Mouse (Mus musculus): ENCODE measurements around the gene Bcl2l13. TPM values are rescaled to one million over a fixed set of nuclear protein-coding genes. Genes with fewer than 3 reads are reported as not detected.
A peak's percentile ranks its signal among the peaks of the same experiment; 100 is the strongest.

The Bcl2l13 gene
- polyA plus RNA-seq, 1 experiment from 2014 or later = 45.6 TPM

DNA sequence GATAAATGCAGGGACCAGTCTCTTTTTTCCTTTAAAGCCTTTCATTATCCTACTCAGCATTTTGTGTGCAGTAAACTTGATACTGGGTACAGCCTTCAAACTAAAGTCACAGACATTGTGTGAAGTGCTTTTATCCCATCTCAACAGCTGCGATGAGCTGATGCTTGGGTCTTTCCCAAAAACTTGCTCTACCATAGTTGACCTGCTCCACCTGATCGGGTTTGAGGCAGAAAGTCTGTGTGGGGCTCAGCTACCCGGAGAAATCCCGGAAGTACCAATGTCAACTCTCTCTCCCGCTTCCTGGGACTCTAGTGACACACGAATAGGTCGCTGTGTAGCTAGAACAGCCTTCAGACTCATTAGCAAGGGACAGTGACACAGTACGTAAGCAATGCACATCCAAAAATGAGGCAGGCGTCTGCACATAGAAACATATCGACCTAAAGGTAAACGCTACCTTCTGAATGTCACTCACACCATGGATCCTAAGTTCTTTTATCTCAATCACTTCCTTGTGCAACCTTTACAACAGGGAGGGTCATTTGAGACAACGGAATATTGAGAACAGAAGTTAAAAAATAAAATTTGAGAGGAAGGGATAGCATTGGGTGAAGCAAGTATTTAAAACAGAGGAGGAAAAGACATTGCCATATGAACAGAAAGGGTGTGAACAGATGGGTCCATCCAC is 102.9 kb downstream of the Bcl2l13 start:
- DNase-seq (ENCODE audit: low spot score, missing footprints) = peak; percentile 39
- Histone ChIP-seq H3K4me2 (no peak overlapping the region), H3K9ac (ENCODE audit: low read length) (no peak overlapping the region), H3K4me1 (ENCODE audit: control insufficient read depth, insufficient read depth, low read length) (no peaks in the 10 kb centered on the region; the same call in 1 of the 2 replicates), H3K27me3 (ENCODE audit: control insufficient read depth, insufficient read depth, low read length) (no peaks in the 10 kb centered on the region), H3K4me3 (ENCODE audit: low read depth, low read length) (no peak overlapping the region), H3K36me3 (ENCODE audit: control insufficient read depth, insufficient read depth, low read length) (no peaks in the 10 kb centered on the region), H3K27ac (ENCODE audit: low read depth, low read length) (no peak overlapping the region), H3K9me3 (ENCODE audit: control insufficient read depth, low read length) (no peaks in the 10 kb centered on the region)
- 93% methylated on average over 12 of the region's 12 CpGs for WGBS
- ATAC-seq (ENCODE audit: low FRiP score) = no peak

DNA sequence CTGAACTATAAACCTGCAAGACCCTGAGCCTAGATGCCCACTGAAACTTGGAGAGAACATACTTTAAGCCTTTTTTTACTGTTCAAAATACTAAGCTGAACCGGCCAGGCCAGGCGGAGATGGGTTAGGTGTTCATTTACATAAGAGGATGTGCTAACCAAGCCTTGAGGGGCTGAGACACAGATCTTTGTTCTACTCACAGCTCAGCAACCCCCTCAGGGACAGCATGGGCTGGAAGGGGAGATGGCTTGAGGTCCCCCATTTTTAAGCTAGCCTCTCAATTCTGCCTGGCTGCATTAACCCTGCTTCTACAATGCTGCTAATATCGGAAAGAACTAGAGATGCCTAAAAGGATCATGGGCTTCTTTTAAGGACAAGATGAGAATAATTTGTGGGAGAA is 103.8 kb downstream of the Bcl2l13 start:
- DNase-seq (ENCODE audit: low spot score, missing footprints) = peak; percentile 28
- no peak overlapping the region for H3K27ac ChIP-seq (ENCODE audit: low read depth, low read length)
- 79% methylated on average over 3 of the region's 3 CpGs for WGBS
- no peaks in the 10 kb centered on the region for H3K9me3 ChIP-seq (ENCODE audit: control insufficient read depth, low read length)
- no peaks in the 10 kb centered on the region for H3K27me3 ChIP-seq (ENCODE audit: control insufficient read depth, insufficient read depth, low read length)
- H3K4me3 ChIP-seq (ENCODE audit: low read depth, low read length) = no peak overlapping the region
- H3K36me3 ChIP-seq (ENCODE audit: control insufficient read depth, insufficient read depth, low read length) = no peaks in the 10 kb centered on the region
- no peak overlapping the region for H3K4me2 ChIP-seq
- no peak for ATAC-seq (ENCODE audit: low FRiP score)
- H3K9ac ChIP-seq (ENCODE audit: low read length) = no peak overlapping the region
- H3K4me1 ChIP-seq (ENCODE audit: control insufficient read depth, insufficient read depth, low read length) = no peaks in the 10 kb centered on the region; the same call in 1 of the 2 replicates

DNA sequence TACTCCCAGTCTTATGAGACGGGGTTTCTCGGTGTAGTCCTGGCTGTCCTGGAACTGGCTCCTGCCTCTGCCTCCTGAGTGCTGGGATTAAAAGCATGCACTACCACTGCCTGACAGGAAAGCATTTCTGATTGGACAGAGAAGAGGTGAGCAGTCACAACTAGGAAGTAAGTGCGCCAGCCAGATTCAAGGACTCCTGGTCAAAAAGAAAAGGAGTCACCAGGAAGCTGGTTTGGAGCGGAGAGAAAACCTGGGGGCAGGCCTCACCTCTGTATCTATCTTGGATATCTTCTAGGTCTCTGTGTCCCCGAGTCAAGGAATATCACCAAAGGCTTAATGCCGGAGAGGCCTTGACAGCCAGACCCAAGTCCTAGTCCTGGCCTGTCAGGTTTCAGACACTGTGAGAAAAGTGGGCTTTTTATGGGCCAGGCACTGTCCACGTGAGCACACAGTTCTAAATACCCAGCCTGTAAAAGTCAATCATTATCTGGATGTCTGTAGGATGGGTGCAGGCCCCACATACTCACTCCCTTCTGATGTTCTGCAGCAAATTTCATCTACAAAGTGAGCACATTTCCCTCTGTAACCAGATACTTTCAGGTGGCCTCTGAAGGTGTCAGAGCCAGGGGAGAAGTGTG is 104.6 kb downstream of the Bcl2l13 start:
- Histone ChIP-seq H3K4me3 (ENCODE audit: low read depth, low read length) (no peak overlapping the region), H3K36me3 (ENCODE audit: control insufficient read depth, insufficient read depth, low read length) (no peaks in the 10 kb centered on the region), H3K27ac (ENCODE audit: low read depth, low read length) (no peak overlapping the region), H3K4me2 (no peak overlapping the region), H3K4me1 (ENCODE audit: control insufficient read depth, insufficient read depth, low read length) (no peaks in the 10 kb centered on the region; the same call in 1 of the 2 replicates), H3K9me3 (ENCODE audit: control insufficient read depth, low read length) (no peaks in the 10 kb centered on the region), H3K27me3 (ENCODE audit: control insufficient read depth, insufficient read depth, low read length) (no peaks in the 10 kb centered on the region), H3K9ac (ENCODE audit: low read length) (no peak overlapping the region)
- DNase-seq (ENCODE audit: low spot score, missing footprints) (peak; percentile 66), ATAC-seq (ENCODE audit: low FRiP score) (no peak)
- 90% methylated on average over 7 of the region's 7 CpGs for WGBS

DNA sequence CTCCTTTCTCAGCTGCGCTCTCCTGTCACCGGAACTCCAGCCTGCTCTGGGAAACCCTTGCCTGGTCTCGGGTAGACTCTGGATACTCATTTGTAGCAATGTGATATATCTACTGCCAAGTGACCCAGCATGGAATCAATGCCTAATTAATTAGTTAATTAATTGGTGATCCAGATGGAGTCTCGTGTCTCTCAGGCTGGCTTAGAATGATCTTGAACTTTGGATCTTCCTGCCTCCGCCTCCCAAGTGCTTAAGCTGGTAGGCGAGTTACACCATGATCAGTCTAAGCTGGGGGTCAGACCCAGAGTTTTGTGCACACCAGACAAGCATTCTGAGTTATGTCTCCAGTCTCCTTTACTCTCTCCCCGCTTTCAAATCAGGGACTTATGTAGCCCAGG is 105.1 kb downstream of the Bcl2l13 start:
- peak; percentile 31 for DNase-seq (ENCODE audit: low spot score, missing footprints)
- no peak overlapping the region for H3K9ac ChIP-seq (ENCODE audit: low read length)
- 89% methylated on average over 7 of the region's 7 CpGs for WGBS
- H3K27ac ChIP-seq (ENCODE audit: low read depth, low read length) = no peak overlapping the region
- H3K4me3 ChIP-seq (ENCODE audit: low read depth, low read length) = no peak overlapping the region
- no peaks in the 10 kb centered on the region for H3K9me3 ChIP-seq (ENCODE audit: control insufficient read depth, low read length)
- ATAC-seq (ENCODE audit: low FRiP score) = no peak
- no peaks in the 10 kb centered on the region for H3K27me3 ChIP-seq (ENCODE audit: control insufficient read depth, insufficient read depth, low read length)
- H3K36me3 ChIP-seq (ENCODE audit: control insufficient read depth, insufficient read depth, low read length) = no peaks in the 10 kb centered on the region
- H3K4me2 ChIP-seq = no peak overlapping the region
- no peaks in the 10 kb centered on the region; the same call in 1 of the 2 replicates for H3K4me1 ChIP-seq (ENCODE audit: control insufficient read depth, insufficient read depth, low read length)

DNA sequence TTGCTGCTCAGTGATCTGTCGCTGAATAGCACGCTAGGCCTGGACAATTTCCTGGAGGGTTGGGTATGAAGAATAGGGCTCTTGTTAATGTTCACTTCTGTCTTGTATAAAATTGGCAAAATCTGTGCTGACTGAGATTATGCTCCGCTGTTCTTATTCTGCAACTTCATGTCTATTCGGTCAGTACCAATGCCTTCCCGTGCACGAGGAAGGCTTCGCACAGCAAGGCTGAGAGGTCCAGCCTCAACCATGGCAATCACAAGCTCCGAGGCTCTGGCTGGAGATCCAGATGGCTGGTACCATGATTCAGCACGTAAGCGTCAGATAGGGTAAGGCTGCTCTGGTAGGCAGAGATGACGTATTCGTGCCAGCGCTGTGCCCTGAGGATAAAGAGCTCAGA is 105.6 kb downstream of the Bcl2l13 start:
- Histone ChIP-seq H3K4me3 (ENCODE audit: low read depth, low read length) (no peak overlapping the region), H3K9ac (ENCODE audit: low read length) (no peak overlapping the region), H3K4me2 (no peak overlapping the region), H3K27ac (ENCODE audit: low read depth, low read length) (no peak overlapping the region), H3K9me3 (ENCODE audit: control insufficient read depth, low read length) (no peaks in the 10 kb centered on the region), H3K27me3 (ENCODE audit: control insufficient read depth, insufficient read depth, low read length) (no peaks in the 10 kb centered on the region), H3K4me1 (ENCODE audit: control insufficient read depth, insufficient read depth, low read length) (no peaks in the 10 kb centered on the region; the same call in 1 of the 2 replicates), H3K36me3 (ENCODE audit: control insufficient read depth, insufficient read depth, low read length) (no peaks in the 10 kb centered on the region)
- no peak for DNase-seq (ENCODE audit: low spot score, missing footprints)
- 93% methylated on average over 13 of the region's 13 CpGs for WGBS
- no peak for ATAC-seq (ENCODE audit: low FRiP score)

Small RNAs within 50 kb of the gene (microRNA-seq; reads per million reads assigned to microRNA genes)
- gene Gm25193 = not detected

Other genes with a start within 250 kb of the Bcl2l13 start
- gene Cecr2, start 169.8 kb upstream of the Bcl2l13 start, polyA plus RNA-seq (2014; fragmentation: Nextera tagmentation; extraction: Ambion mirVana) = 20.6 and 20.9 TPM in 2 replicates
- 0.90 and 1.4 TPM in 2 replicates for gene Slc25a18, start 62.6 kb upstream of the Bcl2l13 start, polyA plus RNA-seq (2014; fragmentation: Nextera tagmentation; extraction: Ambion mirVana)
- gene Atp6v1e1, start 13.4 kb upstream of the Bcl2l13 start, polyA plus RNA-seq (2014; fragmentation: Nextera tagmentation; extraction: Ambion mirVana) = 162 and 163 TPM in 2 replicates
- gene Bid, start 80.6 kb downstream of the Bcl2l13 start, polyA plus RNA-seq (2014; fragmentation: Nextera tagmentation; extraction: Ambion mirVana) = 16.3 and 17.6 TPM in 2 replicates